Mouse (Mus musculus) E14TG2a.4 (cell line): ENCODE results near the gene Tex2.

ENCODE experiments used
- CTCF ChIP-seq: conservative IDR thresholded peaks from 2 replicates; pipeline ENCODE4 v1.5.1; 2014; ENCODE audit warnings: low read length
- NANOG ChIP-seq: IDR thresholded peaks from 2 replicates; pipeline ENCODE4 v1.6.1; 2014; ENCODE audit warnings: borderline replicate concordance, low read length, mixed read lengths
- POU5F1 ChIP-seq: IDR thresholded peaks from 2 replicates; pipeline ENCODE4 v1.6.1; 2014; ENCODE audit warnings: low read length, borderline replicate concordance

GRCm38 (mm10) chr11:106513166-106513565, 100.1 kb downstream of the Tex2 start:
- TF ChIP-seq CTCF (peak; percentile 52), POU5F1 (no peak), NANOG (no peak)
